Mouse (Mus musculus) forebrain, postnatal 0 days (tissue): ENCODE measurements around the gene Dusp11. TPM values are rescaled to one million over a fixed set of nuclear protein-coding genes. Genes with fewer than 3 reads are reported as not detected.
A peak's percentile ranks its signal among the peaks of the same experiment; 100 is the strongest.
"Not testable (repeated sequence)": the region's sequence is repeated elsewhere in the genome, so short reads cannot be mapped to it uniquely, and the experiment has no call there.

Source experiments
- ATAC-seq: fragments of 200-750 bp; cut with Nextera tagmentation; 2 replicates; pipeline ENCODE4 v1.8.0; 2017; ENCODE audit warnings: mild to moderate bottlenecking, moderate library complexity
- DNase-seq: peaks from one replicate; pipeline ENCODE4 v3.0.0-alpha.2; 2015
- H3K27ac ChIP-seq: fragments of 300-500 bp; sonication (generic); 2 replicates; pipeline ENCODE4 v1.5.1; 2014; ENCODE audit warnings: low read depth, mild to moderate bottlenecking, antibody characterized with exemption, low read length, moderate library complexity, mixed read lengths
- H3K27me3 ChIP-seq: fragments of 300-500 bp; sonication (generic); 2 replicates; pipeline ENCODE4 v1.6.1; 2014; ENCODE audit warnings: mild to moderate bottlenecking, low read length, mixed read lengths; ENCODE audit not compliant: insufficient read depth
- H3K36me3 ChIP-seq: fragments of 300-500 bp; sonication (generic); 2 replicates; pipeline ENCODE4 v1.6.1; 2014; ENCODE audit warnings: mild to moderate bottlenecking, moderate library complexity; ENCODE audit not compliant: insufficient read depth
- H3K4me1 ChIP-seq: fragments of 300-500 bp; sonication (generic); 2 replicates; pipeline ENCODE4 v1.6.1; 2014; ENCODE audit warnings: antibody characterized with exemption; ENCODE audit not compliant: insufficient read depth
- H3K4me2 ChIP-seq: fragments of 300-500 bp; sonication (generic); 2 replicates; pipeline ENCODE4 v1.6.1; 2014; ENCODE audit warnings: low read depth, mild to moderate bottlenecking, moderate library complexity
- H3K4me3 ChIP-seq: fragments of 300-500 bp; sonication (generic); 2 replicates; pipeline ENCODE4 v1.5.1; 2014; ENCODE audit warnings: low read depth, low read length, mixed read lengths
- H3K9ac ChIP-seq: fragments of 300-500 bp; sonication (generic); 2 replicates; pipeline ENCODE4 v1.6.1; 2014; ENCODE audit warnings: mild to moderate bottlenecking
- H3K9me3 ChIP-seq: fragments of 300-500 bp; sonication (generic); 2 replicates; pipeline ENCODE4 v1.6.1; 2016; ENCODE audit warnings: low read length
- CTCF ChIP-seq: sonication (generic); IDR thresholded peaks from 2 replicates; pipeline ENCODE4 v1.5.1; 2016; ENCODE audit warnings: antibody characterized with exemption, control low read depth, low read depth
- WGBS: fragments of 180-500 bp; shearing (Covaris S2); extraction: QIAGEN DNeasy Blood & Tissue Kit; methylation state at CpG from one replicate; pipeline ENCODE4 v1.1.7; 2014; 5-methylcytosine and 5-hydroxymethylcytosine counted together
- polyA plus RNA-seq: library from polyadenylated mRNA; unstranded; fragments of >200 nt; fragmentation: Nextera tagmentation; extraction: Ambion mirVana; gene quantifications from 2 replicates; pipeline ENCODE4 v1.2.1, GENCODE M21; 2015
- total RNA-seq: library from RNA; depleted of rRNA; stranded (reverse); fragments of >200 nt; gene quantifications from 2 replicates; pipeline ENCODE4 v1.2.3, GENCODE M21; 2014

Gene Dusp11
- total and polyA plus RNA-seq, 2 experiments from 2014 or later = 28.3 to 79.4 TPM

DNA sequence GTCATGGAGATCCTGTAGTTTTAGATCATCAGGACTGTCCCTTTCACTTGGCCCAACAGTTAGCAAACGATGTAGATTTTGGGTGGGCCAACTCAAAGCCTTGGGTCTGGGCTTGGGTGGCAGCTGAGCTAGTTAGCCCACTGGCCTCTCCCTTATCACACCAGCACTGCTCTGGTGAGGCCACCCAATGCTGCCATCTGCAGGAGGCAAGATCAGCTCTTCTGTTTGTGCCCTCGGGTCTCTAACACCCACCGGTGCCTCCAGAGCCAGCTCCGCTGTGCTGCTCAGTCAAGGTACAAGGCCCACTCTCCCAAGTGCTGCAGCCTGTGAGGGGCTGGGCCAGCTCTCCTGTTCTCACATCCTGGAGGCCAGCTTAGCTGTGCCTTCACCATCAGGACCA lies 5.2 kb upstream of the Dusp11 start:
- no peaks in the 10 kb centered on the region for H3K9me3 ChIP-seq
- H3K4me3 ChIP-seq = no peak overlapping the region
- WGBS = 77% methylated on average over 4 of the region's 4 CpGs
- no peak for TF ChIP-seq CTCF
- H3K4me1 ChIP-seq = no peaks in the 10 kb centered on the region
- no peak overlapping the region for H3K9ac ChIP-seq
- 0 out of 2 replicates have a peak overlapping the region, but pooled peaks have one; percentile 9 for H3K27ac ChIP-seq
- ATAC-seq = no peak
- H3K27me3 ChIP-seq = no peaks in the 10 kb centered on the region
- no peaks in the 10 kb centered on the region for H3K36me3 ChIP-seq
- H3K4me2 ChIP-seq = no peak overlapping the region
- DNase-seq = no peak

DNA sequence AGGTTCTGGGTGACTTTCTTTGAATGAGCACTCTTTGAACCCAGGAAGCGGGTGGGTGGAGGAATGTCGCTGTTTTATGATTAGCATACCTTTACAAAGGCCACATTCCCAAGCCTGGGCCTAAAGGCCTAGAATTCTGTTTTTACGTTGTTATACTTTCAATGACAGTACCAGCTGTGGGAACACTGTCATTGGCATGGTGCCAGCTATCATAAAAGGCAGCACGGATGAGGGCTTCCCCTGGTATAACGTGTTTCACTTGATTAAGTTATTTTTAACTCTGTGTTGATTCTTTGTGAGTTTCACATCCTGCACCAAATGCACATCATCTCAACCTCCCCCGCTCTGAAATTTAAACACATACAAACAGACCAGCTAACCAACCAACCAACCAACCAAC lies 4.6 kb upstream of the Dusp11 start:
- not testable (repeated sequence) for H3K36me3 ChIP-seq, H3K9ac ChIP-seq, H3K27me3 ChIP-seq, ATAC-seq, H3K27ac ChIP-seq, H3K9me3 ChIP-seq, H3K4me2 ChIP-seq, H3K4me3 ChIP-seq, H3K4me1 ChIP-seq
- WGBS = 25% methylated on average over 4 of the region's 6 CpGs
- peak; percentile 25 for DNase-seq

GRCm38 (mm10) chr6:85957581-85957980 lies 3.9 kb downstream of the Dusp11 start:
- TF ChIP-seq CTCF = no peak
- WGBS = 82% methylated on average over 3 of the region's 3 CpGs
- no peaks in the 10 kb centered on the region for H3K27me3 ChIP-seq
- H3K36me3 ChIP-seq = peaks cover 33% of the 10 kb centered on the region
- H3K4me1 ChIP-seq = peaks cover 3% of the 10 kb centered on the region; the same call in 1 of the 2 replicates
- no peak overlapping the region for H3K4me3 ChIP-seq
- ATAC-seq (no peak), DNase-seq (no peak)
- H3K4me2 ChIP-seq = no peak overlapping the region
- no peaks in the 10 kb centered on the region for H3K9me3 ChIP-seq
- no peak overlapping the region for H3K27ac ChIP-seq
- no peak overlapping the region for H3K9ac ChIP-seq

DNA sequence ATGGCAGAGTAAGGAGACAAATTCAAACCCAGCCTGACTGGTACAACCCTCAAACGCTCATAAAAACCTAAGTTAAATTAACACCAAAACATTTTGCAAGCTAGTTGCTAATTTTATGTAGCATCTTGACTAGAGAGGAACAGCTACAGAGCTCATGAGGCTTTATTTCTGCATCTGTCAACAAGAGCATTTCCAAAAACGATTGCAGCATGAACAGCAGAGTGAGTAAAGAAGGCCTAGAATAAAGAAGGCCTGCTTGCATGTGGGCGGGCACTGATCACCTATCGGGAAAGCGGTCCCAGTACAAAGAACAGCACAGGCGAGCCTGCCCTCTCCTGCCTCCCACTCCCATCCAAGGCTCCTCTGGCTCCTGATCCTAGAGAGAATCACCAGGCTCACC lies 12.9 kb downstream of the Dusp11 start:
- ATAC-seq (no peak), DNase-seq (no peak)
- peaks cover 78% of the 10 kb centered on the region for H3K36me3 ChIP-seq
- H3K4me1 ChIP-seq = no peaks in the 10 kb centered on the region
- no peaks in the 10 kb centered on the region for H3K9me3 ChIP-seq
- TF ChIP-seq CTCF = no peak
- H3K27ac ChIP-seq = no peak overlapping the region
- H3K27me3 ChIP-seq = no peaks in the 10 kb centered on the region
- no peak overlapping the region for H3K9ac ChIP-seq
- no peak overlapping the region for H3K4me3 ChIP-seq
- WGBS = 77% methylated on average over 6 of the region's 6 CpGs
- no peak overlapping the region for H3K4me2 ChIP-seq

DNA sequence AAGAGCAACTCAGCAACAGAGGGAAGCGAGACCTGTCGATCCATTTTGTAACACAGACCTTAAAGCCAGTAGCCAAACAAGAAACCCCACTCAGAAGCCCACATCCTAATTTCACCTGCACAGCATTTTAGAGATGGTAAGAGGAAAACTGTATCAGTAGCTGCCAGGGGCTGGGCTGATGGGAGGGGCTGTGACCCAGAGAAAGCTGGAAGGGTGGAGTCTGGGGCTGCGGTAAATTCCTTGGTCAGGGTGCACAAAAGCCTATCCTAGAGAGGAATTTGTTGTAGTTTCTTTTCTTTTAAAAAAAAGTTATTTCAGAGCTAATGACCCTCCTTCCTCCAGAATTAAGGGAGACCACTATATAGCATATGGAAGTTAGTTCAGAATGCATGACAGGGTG lies 19.0 kb downstream of the Dusp11 start:
- WGBS = 98% methylated on average over 3 of the region's 3 CpGs
- ATAC-seq = no peak

GRCm38 (mm10) chr6:85938701-85939100 lies 22.8 kb downstream of the Dusp11 start:
- Histone ChIP-seq H3K4me3 (no peak overlapping the region), H3K9me3 (no peaks in the 10 kb centered on the region), H3K27ac (no peak overlapping the region), H3K4me1 (peaks cover 5% of the 10 kb centered on the region; the same call in 1 of the 2 replicates), H3K36me3 (peaks cover 11% of the 10 kb centered on the region), H3K27me3 (no peaks in the 10 kb centered on the region), H3K4me2 (no peak overlapping the region), H3K9ac (no peak overlapping the region)
- no peak for DNase-seq
- no peak for ATAC-seq
- WGBS = 83% methylated on average over 10 of the region's 10 CpGs
- TF ChIP-seq CTCF = no peak

More for the DNA sequence above, 19.0 kb downstream of the Dusp11 start:
- TF ChIP-seq CTCF = no peak
- Histone ChIP-seq H3K27ac (no peak overlapping the region), H3K9me3 (no peaks in the 10 kb centered on the region), H3K36me3 (peaks cover 43% of the 10 kb centered on the region), H3K4me2 (no peak overlapping the region), H3K4me1 (peaks cover under 1% of the 10 kb centered on the region; the same call in 1 of the 2 replicates), H3K4me3 (no peak overlapping the region), H3K27me3 (no peaks in the 10 kb centered on the region), H3K9ac (no peak overlapping the region)
- no peak for DNase-seq

- ATAC-seq (peak; percentile 95), DNase-seq (peak; percentile 70)
- not testable (repeated sequence) for H3K4me1 ChIP-seq, H3K36me3 ChIP-seq, H3K9me3 ChIP-seq, H3K27me3 ChIP-seq
- peak overlapping the region; percentile 52 for H3K9ac ChIP-seq
- H3K27ac ChIP-seq = 0 out of 2 replicates have a peak overlapping the region, but pooled peaks have one; percentile 15
- WGBS = 3% methylated on average over 49 of the region's 50 CpGs
- H3K4me2 ChIP-seq = peak overlapping the region; percentile 69
- peak overlapping the region; percentile 49 for H3K4me3 ChIP-seq
- peak; percentile 73 for TF ChIP-seq CTCF
Observed at GRCm38 (mm10) chr6:85936508-85937465, 24.7 kb downstream of the Dusp11 start.
